Mouse (Mus musculus) ES-E14 (cell line): Measurements from ENCODE around the gene Prmt2. TPM values are rescaled to one million over a fixed set of nuclear protein-coding genes. Genes with fewer than 3 reads are reported as not detected.

Source experiments
- DNase-seq: peaks from one replicate; pipeline ENCODE4 v3.0.0-alpha.2; 2013; ENCODE audit warnings: low read depth, low spot score
- H3K27ac ChIP-seq: 2 replicates; pipeline ENCODE4 v1.5.1; 2012; ENCODE audit warnings: low read depth, mild to moderate bottlenecking, low read length, moderate library complexity, mixed read lengths; ENCODE audit not compliant: poor library complexity, insufficient read depth, severe bottlenecking
- H3K36me3 ChIP-seq: 2 replicates; pipeline ENCODE4 v1.6.1; 2012; ENCODE audit warnings: mild to moderate bottlenecking, low read length, moderate library complexity, mixed read lengths; ENCODE audit not compliant: control insufficient read depth, poor library complexity, insufficient read depth, severe bottlenecking
- H3K4me1 ChIP-seq, 2 experiments: fragments of 150-350 bp in 1 of 2; sonication (generic) in 1 of 2; 2 replicates each; pipeline ENCODE4 v1.6.1; 2012; ENCODE audit warnings: low read length in 2 of 2, mild to moderate bottlenecking in 1 of 2, mixed read lengths in 1 of 2; ENCODE audit not compliant: control insufficient read depth in 2 of 2, insufficient read depth in 2 of 2, poor library complexity in 1 of 2
- H3K4me3 ChIP-seq, 2 experiments: fragments of 150-350 bp in 1 of 2; sonication (generic) in 1 of 2; 2 replicates each; pipeline ENCODE4 v1.5.1; 2012; ENCODE audit warnings: low read length in 2 of 2, low read depth in 1 of 2, mild to moderate bottlenecking in 1 of 2, mixed read lengths in 1 of 2; ENCODE audit not compliant: insufficient read depth in 1 of 2, poor library complexity in 1 of 2, severe bottlenecking in 1 of 2
- H3K9ac ChIP-seq: 2 replicates; pipeline ENCODE4 v1.6.1; 2012; ENCODE audit warnings: low read depth, mild to moderate bottlenecking, low read length, mixed read lengths; ENCODE audit not compliant: poor library complexity, insufficient read depth, severe bottlenecking
- H3K9me3 ChIP-seq: fragments of 150-350 bp; sonication (generic); 2 replicates; pipeline ENCODE4 v1.6.1; 2012; ENCODE audit warnings: low read depth, mild to moderate bottlenecking, low read length; ENCODE audit not compliant: control insufficient read depth, insufficient read depth
- CHD2 ChIP-seq: IDR thresholded peaks from 2 replicates; pipeline ENCODE4 v1.6.1; 2014; ENCODE audit warnings: mild to moderate bottlenecking, low read depth, low read length, inconsistent platforms
- HCFC1 ChIP-seq: IDR thresholded peaks from 2 replicates; pipeline ENCODE4 v1.6.1; 2012; ENCODE audit warnings: low read length, inconsistent platforms, borderline replicate concordance; ENCODE audit not compliant: insufficient read depth
- MAFK ChIP-seq: IDR thresholded peaks from 2 replicates; pipeline ENCODE4 v1.6.1; 2014; ENCODE audit warnings: mild to moderate bottlenecking, low read depth, low read length, inconsistent platforms; ENCODE audit not compliant: insufficient read depth
- ZC3H11A ChIP-seq: IDR thresholded peaks from 2 replicates; pipeline ENCODE4 v1.6.1; 2012; ENCODE audit warnings: low read depth, mild to moderate bottlenecking, inconsistent platforms, low read length, borderline replicate concordance
- ZNF384 ChIP-seq: IDR thresholded peaks from 2 replicates; pipeline ENCODE4 v1.6.1; 2012; ENCODE audit warnings: low read depth, low read length, inconsistent platforms
- in situ Hi-C, 2 experiments: fragments of 600-800 bp; cut with MboI; formaldehyde crosslinking; loops; one replicate each; pipeline ENCODE4 v1.15.1; 2025; ENCODE audit warnings: low sequenced_read_pairs in 2 of 2, inconsistent platforms in 1 of 2; ENCODE audit not compliant: unreplicated experiment in 2 of 2
- total RNA-seq: library from RNA; depleted of rRNA; stranded (reverse); fragments of 300-350 nt; gene quantifications from 2 replicates; pipeline ENCODE4 v1.2.3, GENCODE M21; 2012

Gene Prmt2
- total RNA-seq, 1 experiment: 21.5 TPM

GRCm38 (mm10) chr10:76262431-76262830, 24.8 kb upstream of the Prmt2 start:
- H3K4me1 ChIP-seq: peaks cover 0 to 7% of the 10 kb centered on the region in 2 experiments; a peak in 1 of 4 replicates
- H3K9me3 ChIP-seq: no peaks in the 10 kb centered on the region
- DNase-seq: no peak
- no peak overlapping the region for H3K9ac ChIP-seq
- in situ Hi-C loops: no loop called here
- no peak for TF ChIP-seq ZNF384
- TF ChIP-seq CHD2: no peak
- no peak for TF ChIP-seq ZC3H11A
- no peak for TF ChIP-seq HCFC1
- no peak for TF ChIP-seq MAFK
- H3K36me3 ChIP-seq: no peaks in the 10 kb centered on the region; the same call in 1 of the 2 replicates
- H3K27ac ChIP-seq: no peak overlapping the region
- H3K4me3 ChIP-seq: no peak overlapping the region

- H3K4me3 ChIP-seq: no peak overlapping the region
- H3K27ac ChIP-seq: no peak overlapping the region
- H3K9me3 ChIP-seq: no peaks in the 10 kb centered on the region
- DNase-seq: no peak
- H3K4me1 ChIP-seq: peaks cover 0 to 7% of the 10 kb centered on the region in 2 experiments; a peak in 1 of 4 replicates
- no peak overlapping the region for H3K9ac ChIP-seq
- no peaks in the 10 kb centered on the region for H3K36me3 ChIP-seq
- in situ Hi-C loops: no loop called here
- TF ChIP-seq MAFK (no peak), HCFC1 (no peak), ZNF384 (no peak), ZC3H11A (no peak), CHD2 (no peak)
Measured at GRCm38 (mm10) chr10:76261447-76261846, 23.8 kb upstream of the Prmt2 start.

- Histone ChIP-seq H3K9me3 (no peaks in the 10 kb centered on the region), H3K36me3 (no peaks in the 10 kb centered on the region), H3K9ac (no peak overlapping the region), H3K4me3 (no peak overlapping the region), H3K4me1 (peaks cover 0 to 7% of the 10 kb centered on the region in 2 experiments; a peak in 1 of 4 replicates), H3K27ac (no peak overlapping the region)
- DNase-seq: no peak
- TF ChIP-seq CHD2: no peak
- in situ Hi-C loops: no loop called here
Measured at GRCm38 (mm10) chr10:76260358-76261059, 22.8 kb upstream of the Prmt2 start.

GRCm38 (mm10) chr10:76259566-76260232, 22.0 kb upstream of the Prmt2 start:
- Histone ChIP-seq H3K9me3 (no peaks in the 10 kb centered on the region), H3K27ac (no peak overlapping the region), H3K4me3 (no peak overlapping the region), H3K4me1 (peaks cover 0 to 6% of the 10 kb centered on the region in 2 experiments; a peak in 1 of 4 replicates), H3K9ac (no peak overlapping the region), H3K36me3 (no peaks in the 10 kb centered on the region)
- DNase-seq: no peak
- in situ Hi-C loops: no loop called here
- TF ChIP-seq ZNF384: peak; percentile 34; the same call in 1 of the 2 replicates
- no peak for TF ChIP-seq MAFK
- TF ChIP-seq HCFC1: no peak
- TF ChIP-seq ZC3H11A: no peak
- no peak for TF ChIP-seq CHD2
